ENCODE assay signal across 8 mouse cellular contexts in the genomic region with DNA sequence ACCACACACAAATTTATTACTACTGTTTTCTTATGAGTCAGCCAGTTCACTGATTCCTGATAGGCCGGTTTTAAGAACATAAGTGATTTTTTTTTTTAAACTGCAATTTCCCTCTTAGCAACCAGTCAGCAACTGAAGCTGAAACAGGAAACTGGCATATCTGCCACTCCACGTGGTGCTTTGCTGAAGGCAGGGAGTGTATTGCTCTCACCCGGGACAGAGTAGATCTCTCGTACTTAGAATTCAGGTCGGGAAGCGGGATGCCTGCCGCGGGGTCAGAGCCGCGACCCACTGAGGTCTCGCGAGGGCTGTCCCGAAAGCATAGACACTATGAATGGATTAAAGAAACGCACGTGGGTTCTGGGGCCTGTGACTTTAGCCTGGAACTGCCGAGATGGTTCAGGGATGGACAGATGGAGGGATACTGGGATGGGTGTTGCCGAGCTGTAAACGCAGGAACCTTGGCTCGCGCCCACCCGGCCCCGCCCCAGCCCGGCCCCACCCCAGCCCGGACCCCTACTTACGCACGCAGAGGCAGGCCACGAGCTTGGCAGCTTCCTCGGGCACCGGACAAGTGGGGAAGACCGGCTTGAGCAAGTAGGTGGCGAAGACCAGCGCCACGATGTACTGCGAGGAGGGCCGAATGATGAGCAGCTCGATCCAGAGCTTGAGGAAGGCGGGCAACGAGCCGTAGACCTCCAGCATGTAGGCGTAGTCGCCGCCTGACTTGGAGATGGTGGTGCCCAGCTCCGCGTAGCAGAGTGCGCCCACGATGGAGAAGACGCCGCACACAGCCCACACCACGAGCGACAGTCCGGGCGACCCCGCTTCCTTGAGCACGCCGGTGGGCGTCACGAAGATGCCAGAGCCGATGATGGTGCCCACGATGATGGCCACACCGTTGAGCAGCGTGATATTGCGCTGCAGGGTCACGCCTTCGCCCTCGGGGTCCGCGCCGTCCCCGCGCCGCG. TPM values are rescaled to one million over a fixed set of nuclear protein-coding genes. Genes with fewer than 3 reads are reported as not detected.
A peak's percentile ranks its signal among the peaks of the same experiment; 100 is the strongest.
DNase-seq lines count a peak whose midpoint lies in the region; ATAC-seq and TF ChIP-seq lines count a peak whose summit lies in the region.

No protein-coding gene starts in this region.

- peak overlapping the region; percentile 96 for H3K4me3 ChIP-seq in bone marrow, adult 2 months (replicated peaks; ENCODE audit: control insufficient read depth, low read depth, low read length)
- peak overlapping the region; percentile 79 for H3K4me3 ChIP-seq in forebrain, embryonic 13.5 days
- peak overlapping the region; percentile 82 for H3K4me3 ChIP-seq in intestine, embryonic 16.5 days (ENCODE audit: low read length)
- peak overlapping the region; percentile 77 for H3K4me3 ChIP-seq in lung, embryonic 16.5 days (ENCODE audit: low read length)
- peak overlapping the region; percentile 85 for H3K4me3 ChIP-seq in neural tube, embryonic 15.5 days (replicated peaks)

- peak; percentile 77 for ATAC-seq in forebrain, embryonic 13.5 days
- peak; percentile 54 for ATAC-seq in intestine, embryonic 16.5 days
- ATAC-seq in lung, embryonic 16.5 days (ENCODE audit: low read depth) = peak; percentile 42
- ATAC-seq in neural tube, embryonic 15.5 days (ENCODE audit: low FRiP score) = peak; percentile 64

- H3K9me3 ChIP-seq in forebrain, embryonic 13.5 days (replicated peaks) = no peaks in the 10 kb centered on the region
- H3K9me3 ChIP-seq in intestine, embryonic 16.5 days (ENCODE audit: control insufficient read depth, low read length) = no peaks in the 10 kb centered on the region
- H3K9me3 ChIP-seq in lung, embryonic 16.5 days (ENCODE audit: control insufficient read depth, low read length) = no peaks in the 10 kb centered on the region
- H3K9me3 ChIP-seq in neural tube, embryonic 15.5 days (replicated peaks) = no peaks in the 10 kb centered on the region

- H3K4me2 ChIP-seq in forebrain, embryonic 13.5 days = peak overlapping the region; percentile 95
- peak overlapping the region; percentile 99 for H3K4me2 ChIP-seq in intestine, embryonic 16.5 days (ENCODE audit: low read depth, low read length)
- H3K4me2 ChIP-seq in lung, embryonic 16.5 days (ENCODE audit: low read depth, low read length) = peak overlapping the region; percentile 94
- peak overlapping the region; percentile 98 for H3K4me2 ChIP-seq in neural tube, embryonic 15.5 days

- peaks cover 1% of the 10 kb centered on the region; the same call in 1 of the 2 replicates for H3K4me1 ChIP-seq in bone marrow, adult 2 months (ENCODE audit: control insufficient read depth, insufficient read depth, low read length)
- peaks cover 41% of the 10 kb centered on the region for H3K4me1 ChIP-seq in forebrain, embryonic 13.5 days
- peaks cover 27% of the 10 kb centered on the region for H3K4me1 ChIP-seq in intestine, embryonic 16.5 days (ENCODE audit: control insufficient read depth, insufficient read depth, low read length)
- peaks cover 31% of the 10 kb centered on the region for H3K4me1 ChIP-seq in lung, embryonic 16.5 days (replicated peaks; ENCODE audit: control insufficient read depth, insufficient read depth, low read length)
- H3K4me1 ChIP-seq in neural tube, embryonic 15.5 days = peaks cover 44% of the 10 kb centered on the region

- H3K36me3 ChIP-seq in forebrain, embryonic 13.5 days (ENCODE audit: poor library complexity, severe bottlenecking) = no peaks in the 10 kb centered on the region
- no peaks in the 10 kb centered on the region for H3K36me3 ChIP-seq in intestine, embryonic 16.5 days (ENCODE audit: control insufficient read depth, insufficient read depth, low read length)
- no peaks in the 10 kb centered on the region for H3K36me3 ChIP-seq in lung, embryonic 16.5 days (ENCODE audit: control insufficient read depth, insufficient read depth, low read length)
- H3K36me3 ChIP-seq in neural tube, embryonic 15.5 days = no peaks in the 10 kb centered on the region

- DNase-seq in left cerebral cortex, adult 18-20 months (ENCODE audit: low spot score in 2 of 2) = peak; percentile 36 to 58
- no peak for DNase-seq in left cerebral cortex, postnatal 36 days (ENCODE audit: low spot score in 2 of 2)
- DNase-seq in gastrocnemius, postnatal 25 days = no peak

- intact Hi-C loops in left cerebral cortex, postnatal 36 days (cut with DNase I) = loop anchor here (5.0 to 10.0 kb wide), 2 partner anchors 190 to 302 kb away; no protein-coding TSS in a partner anchor

- peak overlapping the region; percentile 45 for H3K27ac ChIP-seq in bone marrow, adult 2 months (ENCODE audit: control insufficient read depth, insufficient read depth, low read depth, low read length, poor library complexity)
- H3K27ac ChIP-seq in forebrain, embryonic 13.5 days = no peak overlapping the region
- no peak overlapping the region for H3K27ac ChIP-seq in intestine, embryonic 16.5 days (ENCODE audit: low read length)
- no peak overlapping the region for H3K27ac ChIP-seq in lung, embryonic 16.5 days (ENCODE audit: low read length)
- H3K27ac ChIP-seq in neural tube, embryonic 15.5 days (replicated peaks) = peak overlapping the region; percentile 76

- H3K27me3 ChIP-seq in forebrain, embryonic 13.5 days = peaks cover 8% of the 10 kb centered on the region; the same call in 1 of the 2 replicates
- H3K27me3 ChIP-seq in intestine, embryonic 16.5 days (replicated peaks; ENCODE audit: control insufficient read depth, insufficient read depth, low read length) = no peaks in the 10 kb centered on the region
- 0 out of 2 replicates have a peak, but pooled peaks cover 3% of the 10 kb centered on the region for H3K27me3 ChIP-seq in lung, embryonic 16.5 days (ENCODE audit: control insufficient read depth, insufficient read depth, low read depth, low read length)
- H3K27me3 ChIP-seq in neural tube, embryonic 15.5 days (replicated peaks) = peaks cover 5% of the 10 kb centered on the region; the same call in 1 of the 2 replicates

- WGBS in bone marrow, adult 2 months = under 1% methylated on average over 72 of the region's 72 CpGs
- under 1% methylated on average over 64 of the region's 72 CpGs for WGBS in forebrain, embryonic 13.5 days
- under 1% methylated on average over 72 of the region's 72 CpGs for WGBS in intestine, embryonic 16.5 days
- WGBS in lung, embryonic 16.5 days = under 1% methylated on average over 71 of the region's 72 CpGs
- WGBS in neural tube, embryonic 15.5 days = under 1% methylated on average over 67 of the region's 72 CpGs

- no peak for TF ChIP-seq POLR2A in bone marrow, adult 2 months (IDR thresholded peaks at IDR 0.05; ENCODE audit: borderline replicate concordance, control insufficient read depth, low read depth, low read length)

- peak overlapping the region; percentile 80 for H3K9ac ChIP-seq in forebrain, embryonic 13.5 days
- peak overlapping the region; percentile 74 for H3K9ac ChIP-seq in intestine, embryonic 16.5 days (ENCODE audit: low read depth, low read length)
- H3K9ac ChIP-seq in lung, embryonic 16.5 days (ENCODE audit: low read length) = peak overlapping the region; percentile 67
- peak overlapping the region; percentile 70 for H3K9ac ChIP-seq in neural tube, embryonic 15.5 days (replicated peaks)

- TF ChIP-seq CTCF in bone marrow, adult 2 months (IDR thresholded peaks at IDR 0.05; ENCODE audit: control insufficient read depth, insufficient read depth, low read length) = no peak

RNA-seq across cellular contexts. Expression of a gene that starts 0.7 kb away (rescaled TPM):
- total RNA-seq in left cerebral cortex, adult 18-20 months (2021) = 10 to 100 TPM; 53.0 to 54.4 TPM
- 10 to 100 TPM; 61.9 to 73.8 TPM for total RNA-seq in left cerebral cortex, postnatal 36 days (2021)
- polyA plus RNA-seq in bone marrow, adult 2 months (2011; ENCODE audit: insufficient read depth, insufficient read length, low replicate concordance, missing spikeins) = 66.4 and 81.9 TPM in 2 replicates
- polyA plus RNA-seq in forebrain, embryonic 13.5 days (2015; fragmentation: Nextera tagmentation; extraction: Ambion mirVana) = 28.1 and 30.6 TPM in 2 replicates
- polyA plus RNA-seq in intestine, embryonic 16.5 days (2015; fragmentation: Nextera tagmentation; extraction: Ambion mirVana) = 11.6 and 12.5 TPM in 2 replicates
- 10.4 and 10.7 TPM in 2 replicates for polyA plus RNA-seq in lung, embryonic 16.5 days (2015; fragmentation: Nextera tagmentation; extraction: Ambion mirVana)
- 39.6 and 41.1 TPM in 2 replicates for polyA plus RNA-seq in neural tube, embryonic 15.5 days (2015; fragmentation: Nextera tagmentation; extraction: Ambion mirVana)
- total RNA-seq in gastrocnemius, postnatal 25 days (2021) = 1 to 10 TPM; 1.8 to 2.0 TPM

RNA-seq across cellular contexts. Expression of a gene that starts 37.9 kb away (rescaled TPM):
- under 1 TPM; 0.33 to 0.35 TPM for total RNA-seq in left cerebral cortex, adult 18-20 months (2021)
- not detected for total RNA-seq in left cerebral cortex, postnatal 36 days (2021)
- 9.4 and 19.9 TPM in 2 replicates for polyA plus RNA-seq in bone marrow, adult 2 months (2011; ENCODE audit: insufficient read depth, insufficient read length, low replicate concordance, missing spikeins)
- 0.25 TPM in 1 of 2 replicates, not detected in the other for polyA plus RNA-seq in forebrain, embryonic 13.5 days (2015; fragmentation: Nextera tagmentation; extraction: Ambion mirVana)
- polyA plus RNA-seq in intestine, embryonic 16.5 days (2015; fragmentation: Nextera tagmentation; extraction: Ambion mirVana) = 0.31 and 0.70 TPM in 2 replicates
- polyA plus RNA-seq in lung, embryonic 16.5 days (2015; fragmentation: Nextera tagmentation; extraction: Ambion mirVana) = not detected in 2 replicates
- polyA plus RNA-seq in neural tube, embryonic 15.5 days (2015; fragmentation: Nextera tagmentation; extraction: Ambion mirVana) = 0.46 and 0.50 TPM in 2 replicates
- total RNA-seq in gastrocnemius, postnatal 25 days (2021) = not detected

RNA-seq across cellular contexts. Expression of a gene that starts 42.7 kb away (rescaled TPM):
- 10 to 100 TPM; 44.5 to 52.3 TPM for total RNA-seq in left cerebral cortex, adult 18-20 months (2021)
- 10 to 100 TPM; 25.8 to 47.8 TPM for total RNA-seq in left cerebral cortex, postnatal 36 days (2021)
- polyA plus RNA-seq in bone marrow, adult 2 months (2011; ENCODE audit: insufficient read depth, insufficient read length, low replicate concordance, missing spikeins) = 13.3 and 30.1 TPM in 2 replicates
- polyA plus RNA-seq in forebrain, embryonic 13.5 days (2015; fragmentation: Nextera tagmentation; extraction: Ambion mirVana) = 57.5 and 60.9 TPM in 2 replicates
- polyA plus RNA-seq in intestine, embryonic 16.5 days (2015; fragmentation: Nextera tagmentation; extraction: Ambion mirVana) = 36.3 and 36.6 TPM in 2 replicates
- 50.7 and 53.0 TPM in 2 replicates for polyA plus RNA-seq in lung, embryonic 16.5 days (2015; fragmentation: Nextera tagmentation; extraction: Ambion mirVana)
- 51.1 and 52.8 TPM in 2 replicates for polyA plus RNA-seq in neural tube, embryonic 15.5 days (2015; fragmentation: Nextera tagmentation; extraction: Ambion mirVana)
- 10 to 100 TPM; 11.3 to 13.9 TPM for total RNA-seq in gastrocnemius, postnatal 25 days (2021)

Comparison
In these comparisons a context has a peak if more than half of its experiments do, and no peak if none do; other contexts are left out.
1. DNase-seq: peak in left cerebral cortex, adult 18-20 months (2 of 2); none in left cerebral cortex, postnatal 36 days (0 of 2) and gastrocnemius, postnatal 25 days (single experiment).
2. H3K27ac ChIP-seq: peak in bone marrow, adult 2 months (single experiment) and neural tube, embryonic 15.5 days (single experiment); none in forebrain, embryonic 13.5 days (single experiment), intestine, embryonic 16.5 days (single experiment) and lung, embryonic 16.5 days (single experiment).
3. Peak in every context shown above with its lines, with median percentiles within 50 percentile points of each other: H3K4me3 ChIP-seq, ATAC-seq, H3K4me2 ChIP-seq and H3K9ac ChIP-seq.